Mouse (Mus musculus): ENCODE results near the gene Adamts10. TPM values are rescaled to one million over a fixed set of nuclear protein-coding genes. Genes with fewer than 3 reads are reported as not detected.

Gene Adamts10
- polyA plus RNA-seq, 1 experiment from 2014 or later: 5.9 TPM

DNA sequence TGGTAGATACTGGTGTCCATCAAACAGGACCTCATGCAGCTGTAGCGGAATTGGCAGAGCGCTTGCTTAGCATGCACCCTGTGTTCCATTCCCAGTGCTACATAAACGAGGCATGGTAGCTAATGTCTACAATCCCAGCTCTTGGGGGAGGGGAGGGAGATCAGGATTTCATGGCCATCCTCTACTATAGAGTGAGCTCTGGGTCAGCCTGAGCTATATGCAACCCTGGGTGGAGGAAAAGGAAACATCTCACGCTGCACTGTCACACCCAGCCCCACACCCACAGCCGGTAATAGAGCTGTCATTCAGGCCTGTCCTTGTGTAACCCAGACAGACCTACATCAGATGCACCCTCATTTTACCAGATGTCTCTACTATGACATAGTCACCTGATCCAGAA, 74.5 kb downstream of the Adamts10 start:
- no peak for TF ChIP-seq CTCF (IDR thresholded peaks at IDR 0.05; ENCODE audit: low read depth)
- peaks cover 3% of the 10 kb centered on the region; the same call in 1 of the 2 replicates for H3K9me3 ChIP-seq (ENCODE audit: control insufficient read depth)
- no peak overlapping the region for H3K4me3 ChIP-seq (ENCODE audit: low read depth, low read length)
- H3K27me3 ChIP-seq (replicated peaks; ENCODE audit: control insufficient read depth, insufficient read depth, low read length): no peaks in the 10 kb centered on the region
- no peak overlapping the region for H3K27ac ChIP-seq (ENCODE audit: low read depth, low read length)
- ATAC-seq: no peak
- H3K36me3 ChIP-seq (ENCODE audit: control insufficient read depth, insufficient read depth): no peaks in the 10 kb centered on the region
- H3K4me2 ChIP-seq (replicated peaks; ENCODE audit: low read depth): no peak overlapping the region
- H3K4me1 ChIP-seq (replicated peaks; ENCODE audit: control insufficient read depth, insufficient read depth, low read length): no peaks in the 10 kb centered on the region
- H3K9ac ChIP-seq (ENCODE audit: low read depth, low read length): no peak overlapping the region
- WGBS: 92% methylated on average over 5 of the region's 5 CpGs

- no peak overlapping the region for H3K27ac ChIP-seq (ENCODE audit: low read depth, low read length)
- ATAC-seq: no peak
- WGBS: 85% methylated on average over 8 of the region's 8 CpGs
- H3K27me3 ChIP-seq (replicated peaks; ENCODE audit: control insufficient read depth, insufficient read depth, low read length): no peaks in the 10 kb centered on the region
- H3K36me3 ChIP-seq (ENCODE audit: control insufficient read depth, insufficient read depth): no peaks in the 10 kb centered on the region
- H3K4me1 ChIP-seq (replicated peaks; ENCODE audit: control insufficient read depth, insufficient read depth, low read length): no peaks in the 10 kb centered on the region
- H3K4me3 ChIP-seq (ENCODE audit: low read depth, low read length): no peak overlapping the region
- no peak for TF ChIP-seq CTCF (IDR thresholded peaks at IDR 0.05; ENCODE audit: low read depth)
- peaks cover 3% of the 10 kb centered on the region; the same call in 1 of the 2 replicates for H3K9me3 ChIP-seq (ENCODE audit: control insufficient read depth)
- no peak overlapping the region for H3K4me2 ChIP-seq (replicated peaks; ENCODE audit: low read depth)
- no peak overlapping the region for H3K9ac ChIP-seq (ENCODE audit: low read depth, low read length)
Observed at GRCm38 (mm10) chr17:33599836-33600475, 76.0 kb downstream of the Adamts10 start.

DNA sequence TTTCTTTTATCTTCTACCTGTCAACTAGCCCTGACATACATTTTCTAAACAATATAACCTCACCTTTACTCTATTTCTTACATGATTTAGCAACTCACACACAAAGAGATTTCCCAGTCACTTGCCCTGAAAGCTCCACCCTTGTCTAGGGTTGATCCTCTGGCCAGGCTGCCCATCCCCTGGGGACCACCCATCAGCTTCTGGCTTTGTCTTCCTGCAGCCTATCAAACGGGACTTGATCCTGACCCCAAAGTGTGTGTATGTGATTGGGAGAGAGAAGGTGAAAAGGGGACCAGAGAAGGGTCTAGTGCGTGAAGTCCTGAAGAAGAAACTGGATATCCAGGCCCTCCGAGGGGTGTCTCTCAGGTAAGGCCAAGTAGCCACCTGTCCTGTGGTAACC, 76.8 kb downstream of the Adamts10 start:
- Histone ChIP-seq H3K27me3 (replicated peaks; ENCODE audit: control insufficient read depth, insufficient read depth, low read length) (no peaks in the 10 kb centered on the region), H3K4me1 (replicated peaks; ENCODE audit: control insufficient read depth, insufficient read depth, low read length) (no peaks in the 10 kb centered on the region), H3K4me2 (replicated peaks; ENCODE audit: low read depth) (no peak overlapping the region), H3K36me3 (ENCODE audit: control insufficient read depth, insufficient read depth) (no peaks in the 10 kb centered on the region), H3K4me3 (ENCODE audit: low read depth, low read length) (no peak overlapping the region), H3K27ac (ENCODE audit: low read depth, low read length) (no peak overlapping the region), H3K9ac (ENCODE audit: low read depth, low read length) (no peak overlapping the region), H3K9me3 (ENCODE audit: control insufficient read depth) (peaks cover 3% of the 10 kb centered on the region; the same call in 1 of the 2 replicates)
- WGBS: 85% methylated on average over 3 of the region's 3 CpGs
- TF ChIP-seq CTCF (IDR thresholded peaks at IDR 0.05; ENCODE audit: low read depth): no peak
- ATAC-seq: no peak

DNA sequence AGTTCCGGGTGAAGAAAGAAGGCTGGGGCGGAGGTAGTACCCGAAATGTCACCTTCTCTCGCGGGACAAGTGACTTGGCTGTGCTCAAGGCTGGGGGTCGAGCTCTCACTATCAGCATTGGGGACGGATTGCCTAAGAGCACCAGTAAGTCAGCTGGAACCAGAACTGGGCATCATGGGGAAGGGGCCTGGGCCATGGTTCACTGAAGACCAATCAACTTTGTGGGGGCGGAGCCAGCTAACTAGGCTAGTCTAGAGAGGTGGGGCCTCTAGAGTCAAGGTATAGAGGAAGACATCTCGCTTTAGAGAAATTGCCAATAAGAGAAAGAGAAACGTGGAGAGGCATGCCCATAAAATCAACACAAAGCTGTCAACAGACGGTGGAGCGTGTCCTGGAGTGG, 77.9 kb downstream of the Adamts10 start:
- no peaks in the 10 kb centered on the region for H3K4me1 ChIP-seq (replicated peaks; ENCODE audit: control insufficient read depth, insufficient read depth, low read length)
- H3K4me2 ChIP-seq (replicated peaks; ENCODE audit: low read depth): no peak overlapping the region
- peaks cover 3% of the 10 kb centered on the region; the same call in 1 of the 2 replicates for H3K9me3 ChIP-seq (ENCODE audit: control insufficient read depth)
- TF ChIP-seq CTCF (IDR thresholded peaks at IDR 0.05; ENCODE audit: low read depth): no peak
- no peak overlapping the region for H3K27ac ChIP-seq (ENCODE audit: low read depth, low read length)
- ATAC-seq: no peak
- H3K27me3 ChIP-seq (replicated peaks; ENCODE audit: control insufficient read depth, insufficient read depth, low read length): no peaks in the 10 kb centered on the region
- 81% methylated on average over 12 of the region's 12 CpGs for WGBS
- no peaks in the 10 kb centered on the region for H3K36me3 ChIP-seq (ENCODE audit: control insufficient read depth, insufficient read depth)
- no peak overlapping the region for H3K9ac ChIP-seq (ENCODE audit: low read depth, low read length)
- no peak overlapping the region for H3K4me3 ChIP-seq (ENCODE audit: low read depth, low read length)

Other genes starting within 250 kb of the Adamts10 start
- 3.1 and 3.6 TPM in 2 replicates for gene Zfp955b, start 234.7 kb upstream of the Adamts10 start, polyA plus RNA-seq (2015; fragmentation: Nextera tagmentation; extraction: Ambion mirVana)
- 2.6 and 3.0 TPM in 2 replicates for gene Zfp81, start 165.3 kb upstream of the Adamts10 start, polyA plus RNA-seq (2015; fragmentation: Nextera tagmentation; extraction: Ambion mirVana)
- 4.3 and 4.5 TPM in 2 replicates for gene Zfp101, start 129.6 kb upstream of the Adamts10 start, polyA plus RNA-seq (2015; fragmentation: Nextera tagmentation; extraction: Ambion mirVana)
- not detected in 2 replicates for gene Actl9, start 91.3 kb upstream of the Adamts10 start, polyA plus RNA-seq (2015; fragmentation: Nextera tagmentation; extraction: Ambion mirVana)
- gene Myo1f, start 31.5 kb downstream of the Adamts10 start, polyA plus RNA-seq (2015; fragmentation: Nextera tagmentation; extraction: Ambion mirVana): 0.94 and 1.2 TPM in 2 replicates
- 19.0 and 19.4 TPM in 2 replicates for gene Zfp414, start 104.9 kb downstream of the Adamts10 start, polyA plus RNA-seq (2015; fragmentation: Nextera tagmentation; extraction: Ambion mirVana)
- gene Pram1, start 113.9 kb downstream of the Adamts10 start, polyA plus RNA-seq (2015; fragmentation: Nextera tagmentation; extraction: Ambion mirVana): 0.25 and 0.39 TPM in 2 replicates
- gene Hnrnpm, start 162.7 kb downstream of the Adamts10 start, polyA plus RNA-seq (2015; fragmentation: Nextera tagmentation; extraction: Ambion mirVana): 145 and 152 TPM in 2 replicates
- 51.2 and 56.0 TPM in 2 replicates for gene March2, start 194.5 kb downstream of the Adamts10 start, polyA plus RNA-seq (2015; fragmentation: Nextera tagmentation; extraction: Ambion mirVana)
- 157 and 160 TPM in 2 replicates for gene Rab11b, start 236.3 kb downstream of the Adamts10 start, polyA plus RNA-seq (2015; fragmentation: Nextera tagmentation; extraction: Ambion mirVana)